Mouse (Mus musculus): ENCODE measurements around the gene Slc38a3.

DNA sequence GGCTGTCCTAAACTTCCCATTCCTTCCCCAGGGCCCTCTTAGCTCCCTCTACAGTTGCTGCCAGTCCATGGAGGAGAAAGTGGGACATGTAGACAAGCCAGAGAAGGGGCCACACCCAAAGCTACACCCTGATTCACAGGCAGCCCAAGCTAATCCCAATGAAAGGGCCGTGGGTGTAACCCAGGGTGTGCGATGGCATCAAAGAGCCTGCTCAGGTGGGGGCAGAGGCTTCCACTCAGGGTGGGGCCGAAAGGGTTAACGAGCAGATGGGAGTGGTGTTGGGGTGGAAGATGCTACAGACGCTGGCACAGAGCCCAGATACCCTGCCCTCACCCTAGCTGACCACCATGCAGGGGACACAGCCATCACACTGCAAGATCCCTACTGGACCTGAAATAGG, 23.5 kb upstream of the Slc38a3 start:
- TF ChIP-seq CTCF (IDR thresholded peaks at IDR 0.05; ENCODE audit: low read depth) (no peak), EP300 (IDR thresholded peaks at IDR 0.05; ENCODE audit: low read depth) (no peak)

Measured in liver, embryonic 14.5 days (tissue).